Mouse (Mus musculus): ENCODE results near the gene Ggt1.

Ggt1 gene

GRCm38 (mm10) chr10:75570981-75571657 is 9.7 kb downstream of the Ggt1 start:
- in situ Hi-C loops (cut with MboI; ENCODE audit: unreplicated experiment in 2 of 2), result no loop called here

DNA sequence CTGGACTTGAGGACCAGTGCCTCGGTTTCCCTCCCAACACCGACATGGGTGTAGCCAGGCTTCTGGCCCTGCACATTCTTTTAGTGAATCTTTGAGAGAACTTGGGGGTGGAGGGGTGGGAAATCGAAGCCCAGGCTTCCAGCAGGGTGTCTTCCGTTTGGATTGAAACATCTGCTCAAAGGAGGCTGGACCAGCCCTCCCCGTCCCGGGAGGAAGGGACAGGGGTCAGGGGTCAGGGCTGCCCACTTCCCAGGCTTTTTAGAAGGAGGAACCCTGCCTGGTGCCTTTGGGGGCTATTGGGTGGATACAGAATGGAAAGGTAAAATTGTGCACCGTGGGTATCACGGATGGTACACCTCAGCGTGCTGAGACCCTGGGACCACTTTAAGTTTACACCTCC is 10.5 kb downstream of the Ggt1 start:
- in situ Hi-C loops (cut with MboI; ENCODE audit: unreplicated experiment in 2 of 2), result no loop called here

GRCm38 (mm10) chr10:75573181-75573580 is 11.8 kb downstream of the Ggt1 start:
- in situ Hi-C loops (cut with MboI; ENCODE audit: unreplicated experiment in 2 of 2), result no loop called here

DNA sequence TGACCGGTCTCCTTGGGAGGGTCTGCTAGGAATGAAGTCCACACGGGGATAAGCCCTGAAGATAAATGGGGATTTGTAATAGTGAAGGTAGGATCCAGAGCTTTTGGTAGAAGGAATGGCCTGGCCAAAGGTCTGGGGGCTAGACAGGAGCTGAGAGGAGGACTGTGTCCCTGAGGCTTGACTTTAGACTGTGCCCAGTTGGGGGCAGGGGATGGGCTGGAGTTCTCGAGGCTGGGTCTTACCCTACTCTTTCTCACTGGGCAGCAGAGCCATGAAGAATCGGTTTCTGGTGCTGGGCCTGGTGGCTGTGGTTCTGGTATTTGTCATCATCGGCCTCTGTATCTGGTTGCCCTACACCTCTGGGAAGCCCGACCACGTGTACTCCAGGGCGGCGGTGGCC is 12.6 kb downstream of the Ggt1 start:
- in situ Hi-C loops (cut with MboI; ENCODE audit: unreplicated experiment in 2 of 2), result no loop called here

- in situ Hi-C loops (cut with MboI; ENCODE audit: unreplicated experiment in 2 of 2), result loop anchor here in 1 of 2 experiments (25.0 kb wide), 1 partner anchor 633 kb away; no protein-coding TSS in a partner anchor
Observed at GRCm38 (mm10) chr10:75579129-75579528, 17.7 kb downstream of the Ggt1 start.

DNA sequence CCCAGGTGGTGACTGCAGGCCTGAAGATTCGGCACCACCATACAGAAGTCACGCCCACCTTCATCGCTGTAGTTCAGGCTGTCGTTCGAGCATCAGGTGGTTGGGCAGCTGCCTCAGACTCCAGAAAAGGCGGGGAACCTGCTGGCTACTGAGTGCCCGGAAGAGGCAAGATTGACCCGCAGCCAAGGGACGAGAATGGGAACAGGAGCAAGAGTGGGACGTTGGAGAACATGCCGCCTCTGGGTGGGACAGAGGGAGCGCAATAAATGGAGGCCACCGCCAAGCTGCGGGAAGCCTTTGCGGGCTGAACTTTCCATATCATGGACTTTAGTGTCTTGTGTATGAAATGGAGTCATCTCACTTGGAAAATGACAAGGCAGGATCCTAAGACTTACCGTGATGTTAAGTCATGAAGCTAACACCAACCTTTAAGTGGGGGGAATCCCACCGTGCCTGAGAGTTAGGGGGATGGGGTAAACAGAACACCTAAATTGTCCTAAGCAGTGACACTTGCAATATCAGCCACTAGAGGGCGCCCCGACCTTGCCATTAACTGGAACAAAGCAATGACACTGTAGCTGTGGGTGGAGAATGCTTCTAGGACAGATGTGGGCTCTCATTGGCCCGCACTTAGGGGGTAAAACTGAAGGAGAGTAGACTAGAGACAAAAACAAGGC is 24.6 kb downstream of the Ggt1 start:
- in situ Hi-C loops (cut with MboI; ENCODE audit: unreplicated experiment in 2 of 2), result loop anchor here (5.0 to 25.0 kb wide), 6 partner anchors 46 to 626 kb away; partner anchors contain the start of gene Gm5134 (in 2 of the 2)

DNA sequence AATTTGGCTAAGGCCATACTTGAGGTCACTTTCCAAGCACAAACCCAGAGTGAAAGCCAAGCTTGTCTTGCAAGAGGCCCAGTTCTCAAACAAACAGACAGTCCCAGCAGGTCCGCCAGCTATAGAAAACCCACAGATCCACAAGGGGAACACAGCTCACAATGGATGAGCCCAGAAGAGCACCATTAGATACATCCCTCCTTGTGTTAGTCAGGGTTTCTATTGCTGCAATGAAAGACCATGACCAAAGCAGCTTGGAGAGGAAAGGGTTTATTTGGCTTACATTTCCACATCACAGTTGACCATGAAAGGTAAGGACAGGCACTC is 25.1 kb downstream of the Ggt1 start:
- in situ Hi-C loops (cut with MboI; ENCODE audit: unreplicated experiment in 2 of 2), result loop anchor here (5.0 to 25.0 kb wide), 6 partner anchors 46 to 626 kb away; partner anchors contain the start of gene Gm5134 (in 2 of the 2)

- in situ Hi-C loops (cut with MboI; ENCODE audit: unreplicated experiment in 2 of 2), result loop anchor here (5.0 to 25.0 kb wide), 6 partner anchors 45 to 625 kb away; partner anchors contain the start of gene Gm5134 (in 2 of the 2)
Observed at GRCm38 (mm10) chr10:75587781-75588180, 26.4 kb downstream of the Ggt1 start.

DNA sequence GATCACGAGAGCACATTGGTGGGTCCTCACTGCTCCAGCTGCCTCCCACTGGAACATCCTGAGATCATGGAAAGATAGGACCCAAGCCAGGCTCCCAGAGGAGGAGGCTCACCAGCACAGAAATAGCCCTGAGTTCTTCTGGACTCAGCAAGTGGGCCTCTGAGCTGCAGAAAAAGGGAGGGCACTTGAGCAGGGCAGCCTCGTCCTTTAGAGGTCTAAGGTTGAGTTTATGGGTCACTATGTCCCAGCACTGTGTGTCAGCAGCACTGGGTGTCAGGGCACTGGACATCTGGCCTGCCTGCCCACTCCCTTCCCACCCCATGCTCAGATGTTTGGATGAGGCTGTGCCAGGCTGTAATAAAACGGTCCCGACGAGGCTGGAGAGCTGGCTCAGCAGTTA is 26.9 kb downstream of the Ggt1 start:
- in situ Hi-C loops (cut with MboI; ENCODE audit: unreplicated experiment in 2 of 2), result loop anchor here (5.0 to 25.0 kb wide), 6 partner anchors 44 to 624 kb away; partner anchors contain the start of gene Gm5134 (in 2 of the 2)

DNA sequence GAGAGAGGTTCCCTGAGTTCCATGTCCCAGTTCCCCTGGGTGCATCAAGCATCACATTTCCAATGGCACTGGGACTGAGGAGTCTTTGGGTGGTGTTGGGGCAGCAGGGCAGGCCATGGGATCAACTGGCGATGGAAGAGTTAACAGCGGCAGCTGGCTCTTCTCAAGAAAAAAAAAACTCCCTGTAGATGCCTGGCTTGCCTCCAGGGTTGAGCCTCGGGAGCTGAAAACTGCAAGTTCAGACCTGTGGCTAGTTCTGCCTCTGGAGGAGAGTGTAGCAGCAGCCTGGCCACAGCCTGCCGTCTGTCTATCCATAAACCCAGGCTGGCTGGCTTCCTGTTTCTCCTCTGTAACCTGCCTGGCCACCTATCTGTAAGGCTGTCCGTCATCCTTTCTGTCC is 27.7 kb downstream of the Ggt1 start, which contains the start of gene Ggt5:
Ggt5 (plus strand) TSS at position 212 of the 400 bp plus-strand sequence.
- in situ Hi-C loops (cut with MboI; ENCODE audit: unreplicated experiment in 2 of 2), result loop anchor here (5.0 to 25.0 kb wide), 6 partner anchors 43 to 623 kb away; partner anchors contain the start of gene Gm5134 (in 2 of the 2)

DNA sequence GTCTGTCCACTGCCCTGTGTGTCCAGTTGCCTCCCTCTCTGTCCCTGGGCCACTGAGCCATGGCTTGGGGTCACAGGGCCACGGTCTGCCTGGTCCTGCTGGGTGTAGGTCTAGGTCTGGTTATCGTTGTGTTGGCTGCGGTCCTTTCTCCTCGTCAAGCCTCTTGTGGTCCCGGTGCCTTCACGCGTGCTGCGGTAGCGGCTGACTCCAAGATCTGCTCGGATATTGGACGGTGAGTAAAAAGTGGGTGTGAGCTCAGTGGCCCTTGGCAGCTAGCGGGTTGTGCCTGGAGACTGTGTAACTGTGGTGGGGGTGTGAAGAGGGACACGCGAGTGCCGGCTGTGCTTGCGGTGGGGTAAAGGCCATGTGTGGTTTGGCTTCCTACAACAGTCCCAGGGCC is 28.2 kb downstream of the Ggt1 start:
- in situ Hi-C loops (cut with MboI; ENCODE audit: unreplicated experiment in 2 of 2), result loop anchor here (5.0 to 25.0 kb wide), 7 partner anchors 43 to 623 kb away; partner anchors contain the start of gene Gm5134 (in 2 of the 2)

DNA sequence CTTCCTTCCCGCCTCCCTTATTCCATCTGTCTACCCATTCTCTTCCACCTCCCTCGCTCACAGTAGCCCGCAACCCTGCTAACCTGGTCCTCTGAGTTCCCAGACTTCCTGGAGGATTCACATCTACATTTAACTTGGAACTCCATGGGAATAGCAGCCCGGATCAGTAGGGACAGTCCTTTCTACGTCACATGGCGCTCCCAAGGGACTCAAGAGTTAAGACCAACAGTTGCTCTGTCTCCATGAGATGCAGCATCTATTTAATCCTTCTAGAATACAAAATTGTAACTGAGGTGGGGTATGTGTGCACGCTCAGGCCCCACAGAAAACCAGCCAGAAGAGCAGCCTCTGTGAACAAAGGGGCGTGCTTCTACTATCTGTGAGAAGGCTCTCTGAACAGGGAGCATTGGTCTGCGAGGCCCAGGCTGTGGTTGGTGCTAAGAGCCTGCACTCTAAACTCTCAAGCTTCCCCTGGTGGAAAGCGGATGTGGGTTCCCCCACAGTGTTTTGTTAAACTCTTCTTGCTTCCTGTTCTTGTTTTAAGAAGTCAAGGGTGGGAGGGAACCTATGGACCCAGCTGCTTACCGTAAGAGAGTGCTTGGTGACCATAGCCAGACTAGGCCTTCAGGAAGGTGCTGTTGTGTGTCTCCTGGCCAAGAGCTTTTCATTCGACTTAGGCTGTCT is 29.9 kb downstream of the Ggt1 start:
- in situ Hi-C loops (cut with MboI; ENCODE audit: unreplicated experiment in 2 of 2), result loop anchor here in 1 of 2 experiments (5.0 to 25.0 kb wide), 2 partner anchors 176 to 621 kb away; no protein-coding TSS in a partner anchor

- in situ Hi-C loops (cut with MboI; ENCODE audit: unreplicated experiment in 2 of 2), result loop anchor here in 1 of 2 experiments (5.0 to 25.0 kb wide), 2 partner anchors 175 to 620 kb away; no protein-coding TSS in a partner anchor
Observed at GRCm38 (mm10) chr10:75592585-75592984, 31.2 kb downstream of the Ggt1 start.

GRCm38 (mm10) chr10:75595981-75596380 is 34.6 kb downstream of the Ggt1 start:
- in situ Hi-C loops (cut with MboI; ENCODE audit: unreplicated experiment in 2 of 2), result loop anchor here in 1 of 2 experiments (25.0 kb wide), 1 partner anchor 616 kb away; no protein-coding TSS in a partner anchor

GRCm38 (mm10) chr10:75600189-75600730 is 38.9 kb downstream of the Ggt1 start:
- in situ Hi-C loops (cut with MboI; ENCODE audit: unreplicated experiment in 2 of 2), result no loop called here

GRCm38 (mm10) chr10:75605162-75605846 is 43.9 kb downstream of the Ggt1 start:
- in situ Hi-C loops (cut with MboI; ENCODE audit: unreplicated experiment in 2 of 2), result no loop called here

GRCm38 (mm10) chr10:75607253-75607652 is 45.8 kb downstream of the Ggt1 start:
- in situ Hi-C loops (cut with MboI; ENCODE audit: unreplicated experiment in 2 of 2), result no loop called here

GRCm38 (mm10) chr10:75608975-75609374 is 47.6 kb downstream of the Ggt1 start:
- in situ Hi-C loops (cut with MboI; ENCODE audit: unreplicated experiment in 2 of 2), result no loop called here

DNA sequence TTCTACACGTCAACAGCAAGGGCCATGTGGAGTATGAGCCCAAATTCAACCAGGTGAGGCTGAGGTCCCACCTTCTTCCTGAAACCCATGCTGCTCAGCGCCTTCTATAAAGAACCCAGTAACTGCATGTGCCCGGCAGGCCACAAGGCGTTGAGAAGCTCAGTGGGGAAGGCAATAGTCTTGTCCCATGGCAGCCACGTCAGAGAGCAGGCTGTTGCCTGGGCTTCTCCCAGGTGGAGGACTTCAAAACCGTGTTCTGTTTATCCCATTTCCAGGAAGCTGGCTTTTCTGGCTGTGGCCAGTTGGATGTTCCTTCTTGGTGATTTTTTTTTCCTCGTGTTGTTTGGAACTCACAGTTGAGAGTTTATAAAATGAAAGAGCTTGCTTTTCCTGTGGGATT is 49.1 kb downstream of the Ggt1 start:
- in situ Hi-C loops (cut with MboI; ENCODE audit: unreplicated experiment in 2 of 2), result no loop called here

DNA sequence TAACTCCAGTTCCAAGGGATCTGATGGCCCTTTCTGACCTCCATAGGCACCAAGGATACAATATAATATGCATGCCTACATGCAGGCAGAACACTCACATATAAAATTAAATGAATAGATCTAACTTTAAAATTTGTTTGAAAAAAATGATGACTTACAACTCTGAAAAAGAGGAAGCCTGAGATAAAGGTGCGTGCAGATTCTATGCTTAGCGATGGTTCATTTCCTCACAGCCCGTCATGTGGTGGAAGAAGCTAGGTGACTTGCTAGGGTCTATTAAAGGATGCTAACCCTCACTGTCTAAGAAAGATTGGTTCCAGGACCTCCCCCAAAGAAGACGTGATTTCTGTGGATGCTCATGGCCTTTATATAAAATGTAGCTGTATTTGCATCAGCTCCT is 54.6 kb downstream of the Ggt1 start:
- in situ Hi-C loops (cut with MboI; ENCODE audit: unreplicated experiment in 2 of 2), result no loop called here

Data from v-Abl transformed pro-B cells (cell line).